14 mouse cellular contexts compared by ENCODE assay signal in the genomic region with DNA sequence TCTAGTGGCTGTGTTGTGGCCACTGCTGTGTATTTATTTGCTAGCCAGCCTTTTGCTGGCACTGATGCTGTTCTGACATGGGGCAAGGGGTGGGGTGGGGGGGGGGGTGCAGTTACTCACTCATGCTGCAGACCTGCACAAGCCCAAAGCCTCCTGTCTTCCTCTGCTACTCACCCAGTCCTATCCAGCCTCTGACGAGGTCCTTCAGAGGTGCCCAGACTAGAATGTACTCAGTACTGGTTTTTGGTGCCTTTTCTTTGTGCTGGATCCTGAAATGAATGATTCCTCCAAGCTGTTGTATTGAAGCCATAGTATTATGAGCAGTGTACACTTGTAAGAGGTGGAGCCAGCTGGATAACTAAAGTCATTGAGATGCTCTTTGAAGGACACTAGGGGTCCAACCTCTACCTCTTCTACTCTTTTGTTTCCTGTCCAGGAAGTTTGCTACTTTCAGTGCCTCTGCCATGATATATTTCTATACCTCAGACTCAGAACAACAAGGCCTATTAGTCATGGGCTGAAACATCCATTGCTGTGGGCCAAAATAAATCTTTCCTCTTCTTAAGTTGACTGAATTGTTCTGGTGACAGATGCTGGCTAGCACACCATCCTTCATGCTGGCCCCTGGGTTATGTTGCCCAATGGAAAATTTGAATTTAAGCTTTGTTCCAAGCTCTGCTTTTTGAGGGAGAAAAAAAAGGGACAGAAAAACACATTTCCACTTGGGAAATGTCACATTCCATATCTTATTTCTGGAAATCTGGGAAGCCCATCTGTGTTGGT.
"Had no signal": no experiment of that assay in that cellular context is flagged by ENCODE, and none has a peak within 500 bp of the region (broad histone marks: within the 10 kb centered on the region; RNA-seq: fewer than 3 reads in every experiment).

No protein-coding gene starts in this region.

- ATAC-seq: liver, postnatal 0 days; midbrain, embryonic 16.5 days had no signal

- H3K4me1 ChIP-seq: liver, embryonic 13.5 days; megakaryocyte, embryonic 14.5 days had no signal

- H3K27me3 ChIP-seq: limb, embryonic 12.5 days; liver, embryonic 13.5 days; megakaryocyte, embryonic 14.5 days; midbrain, embryonic 12.5 days had no signal

- H3K4me2 ChIP-seq: limb, embryonic 12.5 days; liver, embryonic 13.5 days; midbrain, embryonic 12.5 days had no signal

- H3K36me3 ChIP-seq: limb, embryonic 12.5 days; liver, embryonic 13.5 days; midbrain, embryonic 12.5 days had no signal

- H3K27ac ChIP-seq: layer of hippocampus, adult 2 months; limb, embryonic 12.5 days; liver, embryonic 13.5 days; macrophage; midbrain, embryonic 12.5 days; stomach, postnatal 0 days had no signal

- H3K9ac ChIP-seq: limb, embryonic 12.5 days; liver, embryonic 13.5 days; liver, postnatal 0 days; midbrain, embryonic 12.5 days had no signal

- DNase-seq: kidney, postnatal 10 days; kidney, postnatal 4 days; liver; liver, embryonic 13.5 days; liver, postnatal 0 days; thymus, adult 18-20 months; thymus, postnatal 14 days had no signal

- H3K4me3 ChIP-seq: layer of hippocampus, adult 2 months; limb, embryonic 12.5 days; liver, embryonic 13.5 days; megakaryocyte, embryonic 14.5 days; midbrain, embryonic 12.5 days had no signal

- H3K9me3 ChIP-seq: limb, embryonic 12.5 days; liver, embryonic 13.5 days; midbrain, embryonic 12.5 days had no signal
